Mouse (Mus musculus) CH12F3 (cell line): ENCODE results near the gene Bcl2l11.
"Not testable (repeated sequence)": the region's sequence is repeated elsewhere in the genome, so short reads cannot be mapped to it uniquely, and the experiment has no call there.

Experiments
- in situ Hi-C: fragments of 300-500 bp; cut with MboI; formaldehyde crosslinking; loops from 2 replicates; pipeline ENCODE4 v1.14.3; 2020; ENCODE audit warnings: low sequenced_read_pairs

Bcl2l11 gene

GRCm38 (mm10) chr2:128169972-128170371 is 44.1 kb downstream of the Bcl2l11 start:
- in situ Hi-C loops: no loop called here

- in situ Hi-C loops: no loop called here
Observed at GRCm38 (mm10) chr2:128170614-128171013, 44.8 kb downstream of the Bcl2l11 start.

- in situ Hi-C loops: no loop called here
Observed at GRCm38 (mm10) chr2:128172266-128172665, 46.4 kb downstream of the Bcl2l11 start.

GRCm38 (mm10) chr2:128174176-128174575 is 48.3 kb downstream of the Bcl2l11 start:
- in situ Hi-C loops: no loop called here

- in situ Hi-C loops: no loop called here
Observed at GRCm38 (mm10) chr2:128174604-128175342, 48.9 kb downstream of the Bcl2l11 start.

GRCm38 (mm10) chr2:128175625-128176024 is 49.8 kb downstream of the Bcl2l11 start:
- in situ Hi-C loops: no loop called here

- in situ Hi-C loops: no loop called here
Observed at GRCm38 (mm10) chr2:128176391-128177044, 50.7 kb downstream of the Bcl2l11 start.

- in situ Hi-C loops: no loop called here
Observed at GRCm38 (mm10) chr2:128177241-128177661, 51.4 kb downstream of the Bcl2l11 start.

- in situ Hi-C loops: no loop called here
Observed at GRCm38 (mm10) chr2:128179126-128179807, 53.4 kb downstream of the Bcl2l11 start.

GRCm38 (mm10) chr2:128179808-128180379 is 54.1 kb downstream of the Bcl2l11 start:
- in situ Hi-C loops: no loop called here

- in situ Hi-C loops: not testable (repeated sequence)
Observed at GRCm38 (mm10) chr2:128182181-128182580, 56.3 kb downstream of the Bcl2l11 start.

GRCm38 (mm10) chr2:128182751-128183150 is 56.9 kb downstream of the Bcl2l11 start:
- in situ Hi-C loops: no loop called here

GRCm38 (mm10) chr2:128183762-128184161 is 57.9 kb downstream of the Bcl2l11 start:
- in situ Hi-C loops: no loop called here

- in situ Hi-C loops: no loop called here
Observed at GRCm38 (mm10) chr2:128185942-128186341, 60.1 kb downstream of the Bcl2l11 start.

GRCm38 (mm10) chr2:128187277-128187676 is 61.4 kb downstream of the Bcl2l11 start:
- in situ Hi-C loops: no loop called here

GRCm38 (mm10) chr2:128188461-128188860 is 62.6 kb downstream of the Bcl2l11 start:
- in situ Hi-C loops: no loop called here

- in situ Hi-C loops: no loop called here
Observed at GRCm38 (mm10) chr2:128189691-128190090, 63.9 kb downstream of the Bcl2l11 start.

- in situ Hi-C loops: no loop called here
Observed at GRCm38 (mm10) chr2:128190196-128190595, 64.4 kb downstream of the Bcl2l11 start.

GRCm38 (mm10) chr2:128193411-128193810 is 67.6 kb downstream of the Bcl2l11 start:
- in situ Hi-C loops: no loop called here

GRCm38 (mm10) chr2:128197379-128197778 is 71.5 kb downstream of the Bcl2l11 start:
- in situ Hi-C loops: no loop called here

GRCm38 (mm10) chr2:128203147-128203546 is 77.3 kb downstream of the Bcl2l11 start:
- in situ Hi-C loops: loop anchor here (10.0 kb wide), 1 partner anchor 192 kb away; no protein-coding TSS in a partner anchor
